Mouse (Mus musculus): ENCODE results near the gene Slc25a51. TPM values are rescaled to one million over a fixed set of nuclear protein-coding genes. Genes with fewer than 3 reads are reported as not detected.
A peak's percentile ranks its signal among the peaks of the same experiment; 100 is the strongest.

Gene Slc25a51
- total RNA-seq (2017) = 36.7 and 44.7 TPM in 2 replicates

DNA sequence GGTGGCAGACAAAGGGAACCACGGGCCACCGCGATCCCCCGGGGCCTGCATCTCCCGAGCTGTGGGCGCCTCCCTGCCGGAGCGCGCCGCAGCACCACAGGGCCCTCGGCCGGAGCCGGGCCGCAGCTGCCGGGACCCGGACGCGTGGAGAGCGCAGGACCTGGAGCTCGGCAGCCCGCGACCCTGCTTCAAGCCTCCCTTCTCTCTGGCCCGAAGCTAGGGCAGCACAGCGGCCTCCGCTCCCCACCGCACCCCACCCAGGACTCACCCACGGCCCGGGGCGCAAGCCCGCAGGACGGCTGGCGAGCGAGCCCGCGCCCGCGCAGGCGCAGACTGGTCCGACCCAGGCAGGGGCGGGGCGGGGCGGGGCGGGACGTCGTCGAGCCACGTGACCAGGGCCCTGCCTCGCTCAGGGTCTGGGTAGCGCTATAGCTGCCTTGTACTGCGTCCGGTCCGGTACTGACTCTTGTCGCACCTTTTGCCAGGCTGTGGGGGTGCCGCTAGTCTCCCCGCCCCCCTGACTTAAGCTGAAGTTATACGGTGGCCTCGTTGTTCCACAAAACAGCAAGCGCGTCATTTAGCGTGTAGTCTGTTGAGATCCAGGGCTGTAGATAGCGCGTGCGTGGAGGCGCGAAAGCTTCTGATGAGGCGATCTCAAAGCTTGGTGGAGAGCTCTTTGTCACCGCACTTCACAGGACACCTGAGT lies at the start of gene Slc25a51:
Slc25a51 (minus strand) TSS at position 340 of the 706 bp plus-strand sequence.
- peak; percentile 88 for ATAC-seq (replicated peaks in 1 of 2; ENCODE audit: insufficient read depth in 1 of 2, low FRiP score in 2 of 2, low TSS enrichment in 1 of 2, low read depth in 1 of 2, poor library complexity in 2 of 2, severe bottlenecking in 2 of 2)

GRCm38 (mm10) chr4:45457543-45457942 lies 49.0 kb upstream of the Slc25a51 start:
- no peak for ATAC-seq (replicated peaks in 1 of 2; ENCODE audit: insufficient read depth in 1 of 2, low FRiP score in 2 of 2, low TSS enrichment in 1 of 2, low read depth in 1 of 2, poor library complexity in 2 of 2, severe bottlenecking in 2 of 2)

GRCm38 (mm10) chr4:45455001-45455400 lies 46.4 kb upstream of the Slc25a51 start:
- no peak for ATAC-seq (replicated peaks in 1 of 2; ENCODE audit: insufficient read depth in 1 of 2, low FRiP score in 2 of 2, low TSS enrichment in 1 of 2, low read depth in 1 of 2, poor library complexity in 2 of 2, severe bottlenecking in 2 of 2)

DNA sequence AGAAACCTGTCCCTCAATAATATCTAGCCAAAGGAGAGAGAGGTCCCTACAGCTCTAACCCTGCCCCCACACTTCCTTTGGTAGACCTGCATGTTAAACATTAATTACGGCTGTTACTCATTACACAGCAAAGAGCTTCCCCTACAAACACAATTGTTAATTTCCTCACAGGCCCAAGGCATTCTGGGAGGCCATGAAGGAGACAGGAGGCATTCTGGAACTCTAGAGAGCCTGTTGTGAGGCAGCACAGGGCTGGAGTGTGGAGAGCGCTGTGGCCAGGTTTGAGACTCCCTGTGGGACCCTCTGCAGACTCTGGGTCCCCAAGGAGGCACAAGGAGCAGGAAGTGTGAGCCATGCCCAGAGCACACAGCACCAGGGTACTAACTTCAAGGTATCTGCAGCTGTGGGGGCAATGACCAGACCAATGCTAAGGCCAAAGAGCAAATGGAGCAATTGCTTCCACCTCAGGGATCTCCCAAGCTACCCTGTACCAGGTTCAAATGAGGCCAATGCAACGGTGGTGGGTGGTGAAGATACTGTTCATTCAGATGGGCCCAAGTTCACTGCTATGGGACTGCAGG lies 44.8 kb upstream of the Slc25a51 start:
- no peak for ATAC-seq (replicated peaks in 1 of 2; ENCODE audit: insufficient read depth in 1 of 2, low FRiP score in 2 of 2, low TSS enrichment in 1 of 2, low read depth in 1 of 2, poor library complexity in 2 of 2, severe bottlenecking in 2 of 2)

- ATAC-seq (replicated peaks in 1 of 2; ENCODE audit: insufficient read depth in 1 of 2, low FRiP score in 2 of 2, low TSS enrichment in 1 of 2, low read depth in 1 of 2, poor library complexity in 2 of 2, severe bottlenecking in 2 of 2) = peak; percentile 39 to 47; a peak in 3 of 4 replicates
Measured at GRCm38 (mm10) chr4:45452569-45453111, 44.1 kb upstream of the Slc25a51 start.

DNA sequence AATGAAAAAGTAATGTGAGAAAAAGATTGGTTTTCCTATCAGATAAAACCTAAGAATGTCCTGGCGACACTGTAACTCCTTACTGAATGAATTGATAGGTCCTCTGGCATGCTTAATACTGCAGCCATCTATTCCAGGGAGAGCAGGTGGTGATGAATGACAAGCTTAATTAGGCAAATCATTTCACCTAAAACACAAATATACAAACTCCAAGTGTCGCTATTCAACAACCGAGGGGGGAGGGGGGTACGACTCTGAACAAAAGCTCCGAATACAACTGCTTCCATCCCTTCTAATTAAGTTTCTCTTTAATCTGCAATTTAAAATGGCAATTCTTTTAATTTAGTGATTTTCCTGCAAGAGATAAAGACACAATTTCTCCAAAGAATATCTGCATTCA lies 40.4 kb upstream of the Slc25a51 start:
- no peak for ATAC-seq (replicated peaks in 1 of 2; ENCODE audit: insufficient read depth in 1 of 2, low FRiP score in 2 of 2, low TSS enrichment in 1 of 2, low read depth in 1 of 2, poor library complexity in 2 of 2, severe bottlenecking in 2 of 2)

- no peak for ATAC-seq (replicated peaks in 1 of 2; ENCODE audit: insufficient read depth in 1 of 2, low FRiP score in 2 of 2, low TSS enrichment in 1 of 2, low read depth in 1 of 2, poor library complexity in 2 of 2, severe bottlenecking in 2 of 2)
Measured at GRCm38 (mm10) chr4:45448481-45448880, 39.9 kb upstream of the Slc25a51 start.

GRCm38 (mm10) chr4:45447196-45447595 lies 38.6 kb upstream of the Slc25a51 start:
- no peak for ATAC-seq (replicated peaks in 1 of 2; ENCODE audit: insufficient read depth in 1 of 2, low FRiP score in 2 of 2, low TSS enrichment in 1 of 2, low read depth in 1 of 2, poor library complexity in 2 of 2, severe bottlenecking in 2 of 2)

DNA sequence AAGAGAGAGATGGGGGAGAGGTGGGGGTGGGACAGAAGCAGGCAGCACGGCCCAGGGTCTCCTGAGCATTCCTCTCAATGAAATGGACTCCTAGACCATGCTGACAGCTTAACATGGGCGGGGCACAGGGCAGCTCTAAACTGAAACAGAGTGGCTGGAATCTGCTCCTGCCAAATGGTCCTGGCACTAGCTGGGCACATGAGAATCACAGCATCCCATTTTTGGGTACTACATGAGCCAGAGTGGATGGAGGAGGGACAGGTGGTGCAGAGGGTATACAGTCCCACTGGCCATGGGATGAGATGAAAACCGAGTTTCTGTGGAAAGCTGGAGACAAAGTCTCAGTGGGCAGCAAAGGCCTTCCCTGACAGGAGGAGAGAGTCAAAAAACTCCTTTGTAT lies 36.7 kb upstream of the Slc25a51 start:
- ATAC-seq (replicated peaks in 1 of 2; ENCODE audit: insufficient read depth in 1 of 2, low FRiP score in 2 of 2, low TSS enrichment in 1 of 2, low read depth in 1 of 2, poor library complexity in 2 of 2, severe bottlenecking in 2 of 2) = no peak

GRCm38 (mm10) chr4:45444813-45445212 lies 36.2 kb upstream of the Slc25a51 start:
- ATAC-seq (replicated peaks in 1 of 2; ENCODE audit: insufficient read depth in 1 of 2, low FRiP score in 2 of 2, low TSS enrichment in 1 of 2, low read depth in 1 of 2, poor library complexity in 2 of 2, severe bottlenecking in 2 of 2) = no peak

DNA sequence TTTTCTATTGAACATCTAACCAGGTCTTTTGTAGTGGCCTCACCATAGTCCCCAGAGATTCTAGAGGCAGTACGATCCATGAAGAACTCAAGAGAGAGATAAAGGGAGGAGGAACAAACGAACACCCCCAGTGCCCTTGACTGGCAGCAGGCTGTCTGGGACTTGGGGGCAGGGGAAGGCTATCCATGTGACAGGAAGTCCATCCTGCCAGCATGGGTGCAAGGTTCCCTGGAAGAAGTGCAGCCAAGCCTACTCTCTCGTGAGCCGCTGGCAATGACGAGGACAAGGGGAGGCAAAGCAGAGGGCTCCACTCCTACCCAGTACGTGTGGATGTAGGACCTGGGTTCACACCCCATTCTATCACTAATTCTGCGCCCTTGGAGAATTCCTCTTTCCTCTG lies 35.1 kb upstream of the Slc25a51 start:
- ATAC-seq (replicated peaks in 1 of 2; ENCODE audit: insufficient read depth in 1 of 2, low FRiP score in 2 of 2, low TSS enrichment in 1 of 2, low read depth in 1 of 2, poor library complexity in 2 of 2, severe bottlenecking in 2 of 2) = no peak

DNA sequence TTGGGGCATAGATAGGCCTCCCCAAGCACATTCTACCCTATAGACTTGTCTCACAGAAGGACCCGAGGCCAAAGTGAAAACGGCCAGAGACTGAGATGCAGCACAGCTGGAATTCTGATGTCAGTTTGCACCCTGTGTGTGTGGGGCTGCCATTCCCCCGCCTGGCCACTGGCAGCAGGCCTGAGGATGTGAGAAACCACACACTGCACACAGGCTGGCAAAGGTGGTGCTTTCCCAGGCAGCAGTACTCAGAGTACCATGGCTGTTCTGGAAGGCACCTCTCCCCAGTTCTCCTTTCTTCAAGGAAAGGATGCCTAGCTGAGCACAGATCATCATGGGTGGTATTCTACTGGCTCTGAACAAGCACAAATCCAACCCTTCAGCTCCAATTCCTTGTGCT lies 33.7 kb upstream of the Slc25a51 start:
- ATAC-seq (replicated peaks in 1 of 2; ENCODE audit: insufficient read depth in 1 of 2, low FRiP score in 2 of 2, low TSS enrichment in 1 of 2, low read depth in 1 of 2, poor library complexity in 2 of 2, severe bottlenecking in 2 of 2) = peak; percentile 55 to 57; a peak in 3 of 4 replicates

- ATAC-seq (replicated peaks in 1 of 2; ENCODE audit: insufficient read depth in 1 of 2, low FRiP score in 2 of 2, low TSS enrichment in 1 of 2, low read depth in 1 of 2, poor library complexity in 2 of 2, severe bottlenecking in 2 of 2) = no peak
Measured at GRCm38 (mm10) chr4:45441778-45442177, 33.2 kb upstream of the Slc25a51 start.

DNA sequence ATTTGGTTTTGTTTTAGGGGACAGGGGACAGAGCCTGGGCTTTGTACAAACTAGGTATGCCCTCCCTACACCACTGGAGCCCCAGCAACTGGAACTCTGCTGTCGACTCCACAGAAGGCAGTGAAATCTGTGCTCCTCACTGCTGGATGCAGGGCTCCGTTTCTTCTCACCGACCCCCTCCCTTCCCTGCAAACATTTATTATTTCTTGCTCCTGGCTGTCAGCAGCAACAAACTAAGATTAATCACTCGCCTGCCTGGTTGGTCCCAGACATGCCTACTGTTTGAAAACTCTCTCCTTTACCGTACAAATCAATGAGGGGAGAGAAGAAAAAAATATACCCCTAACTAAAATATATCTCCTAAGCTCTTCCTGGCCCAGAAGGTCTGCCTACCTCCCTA lies 30.7 kb upstream of the Slc25a51 start:
- no peak for ATAC-seq (replicated peaks in 1 of 2; ENCODE audit: insufficient read depth in 1 of 2, low FRiP score in 2 of 2, low TSS enrichment in 1 of 2, low read depth in 1 of 2, poor library complexity in 2 of 2, severe bottlenecking in 2 of 2)

DNA sequence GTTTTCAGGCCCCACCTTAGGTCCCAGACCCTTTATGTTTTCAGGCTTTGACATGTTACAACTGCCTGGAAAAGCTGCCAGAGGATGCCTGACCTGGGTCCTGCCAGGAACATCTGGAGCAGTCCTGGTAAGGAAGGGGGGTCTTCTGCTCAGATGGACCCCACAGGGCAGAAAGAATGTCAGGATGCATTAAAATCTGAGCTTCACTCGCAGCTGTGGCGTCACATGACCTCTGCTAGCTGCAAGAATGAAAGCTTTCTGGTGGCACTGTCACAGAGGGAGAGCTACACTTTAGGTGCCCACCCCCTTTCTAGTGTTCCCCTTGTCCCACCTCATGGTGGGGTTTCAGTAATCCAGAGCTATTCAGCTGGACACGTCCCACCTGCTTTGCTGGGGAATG lies 28.4 kb upstream of the Slc25a51 start:
- ATAC-seq (replicated peaks in 1 of 2; ENCODE audit: insufficient read depth in 1 of 2, low FRiP score in 2 of 2, low TSS enrichment in 1 of 2, low read depth in 1 of 2, poor library complexity in 2 of 2, severe bottlenecking in 2 of 2) = no peak

- ATAC-seq (replicated peaks in 1 of 2; ENCODE audit: insufficient read depth in 1 of 2, low FRiP score in 2 of 2, low TSS enrichment in 1 of 2, low read depth in 1 of 2, poor library complexity in 2 of 2, severe bottlenecking in 2 of 2) = no peak
Measured at GRCm38 (mm10) chr4:45436383-45436913, 27.9 kb upstream of the Slc25a51 start.

- ATAC-seq (replicated peaks in 1 of 2; ENCODE audit: insufficient read depth in 1 of 2, low FRiP score in 2 of 2, low TSS enrichment in 1 of 2, low read depth in 1 of 2, poor library complexity in 2 of 2, severe bottlenecking in 2 of 2) = no peak
Measured at GRCm38 (mm10) chr4:45435899-45436298, 27.3 kb upstream of the Slc25a51 start.

DNA sequence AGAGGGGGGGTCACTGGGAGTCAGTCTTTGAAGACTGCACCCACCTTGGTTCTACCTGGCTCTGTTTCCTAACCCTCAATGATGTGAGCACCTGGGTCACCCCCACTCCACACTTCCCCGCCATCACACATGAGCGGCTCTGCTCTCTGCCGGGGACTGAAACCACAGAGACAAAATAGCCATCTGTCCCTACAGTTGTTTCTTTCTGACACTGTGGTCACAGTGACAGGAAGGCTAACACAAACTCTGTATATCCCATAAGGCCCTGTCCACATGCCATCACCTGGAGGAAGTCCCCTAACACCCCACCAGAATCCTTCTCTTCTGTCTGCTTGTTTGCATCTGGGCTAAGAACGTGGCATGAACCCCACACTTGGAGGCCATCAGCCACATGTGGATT lies 26.1 kb upstream of the Slc25a51 start:
- ATAC-seq (replicated peaks in 1 of 2; ENCODE audit: insufficient read depth in 1 of 2, low FRiP score in 2 of 2, low TSS enrichment in 1 of 2, low read depth in 1 of 2, poor library complexity in 2 of 2, severe bottlenecking in 2 of 2) = no peak

Measured in hematopoietic stem cell, adult 5-6 weeks (primary cell).